Mouse (Mus musculus) skeletal muscle tissue, adult 2 months (tissue): Measurements from ENCODE around the gene Tmem35b.
A peak's percentile ranks its signal among the peaks of the same experiment; 100 is the strongest.
"Not testable (repeated sequence)": the region's sequence is repeated elsewhere in the genome, so short reads cannot be mapped to it uniquely, and the experiment has no call there.

Experiments
- DNase-seq: peaks from one replicate; pipeline ENCODE4 v3.0.0-alpha.2; 2012; ENCODE audit warnings: low read depth, low spot score

Gene Tmem35b

DNA sequence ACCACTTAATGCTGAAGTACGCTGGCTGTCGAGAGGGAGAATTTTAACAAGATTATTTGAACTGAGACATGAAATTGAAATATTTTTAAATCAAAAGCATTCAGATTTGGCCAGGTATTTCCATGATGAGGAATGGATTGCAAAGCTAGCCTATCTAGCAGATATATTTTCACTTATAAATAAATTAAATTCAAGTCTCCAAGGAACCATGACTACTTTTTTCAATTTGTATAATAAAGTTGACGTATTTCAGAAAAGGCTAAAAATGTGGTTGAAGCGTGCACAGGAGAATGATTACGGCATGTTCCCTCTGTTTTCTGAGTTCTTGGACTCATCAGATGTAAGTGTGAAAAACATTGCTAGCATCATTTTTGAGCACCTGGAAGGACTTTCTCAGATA is at the start of gene Tmem35b:
Gene Tmem35b (plus strand): TSS at position 301 of the 400 bp plus-strand sequence.
- DNase-seq = no peak

GRCm38 (mm10) chr4:127074915-127075314 is 48.6 kb upstream of the Tmem35b start:
- no peak for DNase-seq

GRCm38 (mm10) chr4:127076875-127077548 is 46.5 kb upstream of the Tmem35b start, which contains the start of gene Zmym6:
TSS of gene Zmym6 (plus strand) at chr4:127077383.
- DNase-seq = peak; percentile 95

- DNase-seq = no peak
These were observed 42.7 kb upstream of the Tmem35b start for GRCm38 (mm10) chr4:127080806-127081205.

DNA sequence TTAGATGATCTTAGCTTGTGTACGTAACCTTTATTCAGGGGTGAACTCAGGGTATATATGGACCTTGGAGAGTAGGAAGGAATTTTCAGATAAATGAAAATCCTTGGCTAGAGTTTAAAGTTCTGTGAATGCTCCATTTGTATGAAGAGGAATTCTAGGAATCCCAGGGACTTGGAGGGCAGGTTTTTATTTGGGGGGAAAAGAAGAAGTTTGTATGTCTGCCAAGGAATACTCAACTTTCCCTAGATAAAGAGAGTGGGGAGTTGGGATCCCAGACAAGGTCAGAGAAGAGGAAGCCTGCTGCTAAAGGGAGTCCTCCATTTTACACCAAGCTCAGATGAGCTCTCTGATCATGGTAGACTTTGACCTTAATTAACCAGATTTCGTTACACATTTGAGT is 40.4 kb upstream of the Tmem35b start:
- DNase-seq = no peak

DNA sequence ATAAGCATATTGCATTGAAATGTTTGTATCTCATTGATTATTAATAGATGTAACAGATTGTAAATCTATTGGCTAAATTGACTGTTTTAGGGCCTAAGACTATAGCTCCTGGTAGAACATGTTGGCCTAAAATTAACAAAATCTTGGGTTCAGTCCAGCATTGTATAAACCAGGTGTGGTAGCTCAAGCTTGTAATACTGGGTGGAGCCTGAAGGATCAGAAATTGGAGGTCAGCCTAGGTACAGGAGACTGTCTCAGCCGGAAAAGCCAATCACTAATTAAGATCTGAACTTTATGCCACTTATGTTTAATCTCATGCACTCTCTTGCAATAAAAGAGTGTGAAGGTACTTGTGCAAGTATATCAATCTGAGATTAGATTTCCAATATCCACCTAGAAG is 37.7 kb upstream of the Tmem35b start:
- no peak for DNase-seq

- no peak for DNase-seq
These were observed 32.3 kb upstream of the Tmem35b start for GRCm38 (mm10) chr4:127091188-127091587.

DNA sequence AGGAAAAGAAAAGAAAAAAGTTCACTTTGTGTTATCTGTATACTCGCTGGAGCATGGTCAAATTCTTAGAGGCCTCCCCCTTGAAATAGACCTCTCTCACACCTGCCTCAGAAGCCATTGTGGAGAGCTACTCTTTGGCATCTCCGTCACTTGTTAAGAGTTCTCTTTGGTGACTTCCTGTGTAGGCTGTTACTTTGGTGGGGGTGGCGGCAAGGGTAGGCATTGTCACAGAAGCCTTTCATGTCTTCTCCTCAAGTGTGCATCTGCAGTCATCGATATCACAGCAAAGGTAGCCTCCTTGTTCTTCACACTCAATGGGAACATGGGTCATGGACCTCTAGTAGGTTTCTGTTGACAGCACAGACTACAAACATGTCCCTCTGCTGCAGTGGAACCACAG is 28.4 kb upstream of the Tmem35b start:
- DNase-seq = no peak

GRCm38 (mm10) chr4:127099552-127099951 is 23.9 kb upstream of the Tmem35b start:
- not testable (repeated sequence) for DNase-seq

- no peak for DNase-seq
These were observed 15.9 kb upstream of the Tmem35b start for GRCm38 (mm10) chr4:127107566-127107965.

DNA sequence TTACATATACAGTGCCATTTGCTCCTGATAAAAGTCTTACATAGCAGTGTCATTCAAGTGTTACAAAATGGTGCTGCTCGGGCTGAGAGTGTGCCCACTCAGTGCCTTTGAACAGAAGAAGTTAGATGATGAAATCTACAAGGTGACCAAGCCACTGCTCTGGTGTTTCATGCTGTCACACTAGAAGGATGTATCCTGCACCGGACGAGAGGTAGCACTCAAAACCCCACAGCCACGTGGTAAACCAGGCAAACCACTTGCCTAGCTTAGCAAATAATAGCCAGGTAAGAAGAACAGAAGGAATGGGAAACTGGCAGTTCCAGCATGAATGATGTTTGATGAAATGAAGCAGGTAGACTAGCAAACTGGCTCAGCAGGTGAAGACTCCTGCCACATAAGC is 12.9 kb upstream of the Tmem35b start:
- no peak for DNase-seq

GRCm38 (mm10) chr4:127124331-127124730 is 840 bp downstream of the Tmem35b start:
- DNase-seq = no peak

DNA sequence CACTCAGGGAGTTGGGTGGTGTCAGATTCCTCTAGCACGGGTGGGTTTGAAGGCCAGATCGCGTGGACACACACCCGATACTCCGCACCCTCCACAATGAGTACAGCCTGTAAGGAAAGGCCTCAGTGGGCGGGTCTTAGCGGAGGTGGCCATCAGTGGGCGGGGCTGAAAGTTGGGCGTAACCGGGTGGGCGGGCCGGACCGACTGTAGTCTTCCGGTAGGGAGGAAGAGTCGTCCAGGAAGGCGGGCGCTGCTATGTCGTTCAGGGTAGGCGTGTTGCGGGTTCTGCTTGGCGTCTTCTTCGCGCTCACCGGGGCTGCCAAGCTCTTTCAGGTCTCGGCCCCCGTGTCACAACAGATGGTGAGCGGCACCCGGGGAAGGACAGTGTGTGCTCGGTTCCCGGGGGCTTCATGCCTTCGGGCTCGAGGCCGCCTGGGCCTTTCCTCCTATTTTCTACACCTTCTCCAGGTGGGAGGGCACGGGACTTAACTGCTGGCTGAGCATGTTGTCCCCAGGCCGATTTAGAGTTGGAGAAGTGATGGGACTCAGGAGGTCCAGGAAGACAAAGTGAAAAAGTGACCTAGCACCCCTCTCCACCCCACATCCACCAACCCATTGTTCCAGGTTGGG is 2.5 kb downstream of the Tmem35b start:
- DNase-seq = peak; percentile 68

DNA sequence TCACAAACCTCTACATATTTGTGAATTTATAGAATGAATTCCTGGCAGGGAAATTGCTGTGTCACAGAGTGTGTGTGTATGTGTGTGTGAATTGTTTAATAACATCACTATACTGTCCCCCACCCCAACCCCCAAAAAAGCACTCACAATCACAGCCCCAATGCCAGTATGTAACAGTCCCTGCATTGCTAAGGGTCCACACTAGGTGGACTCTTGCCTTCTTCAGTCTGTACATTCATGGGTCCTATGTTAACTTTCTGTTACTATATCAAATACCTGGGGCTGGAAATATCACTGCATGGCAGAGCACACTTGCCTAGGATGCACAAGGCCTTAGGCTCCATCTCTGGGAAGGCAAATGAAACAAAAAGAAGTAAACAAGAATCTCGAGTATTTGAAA is 11.2 kb downstream of the Tmem35b start:
- DNase-seq = no peak

DNA sequence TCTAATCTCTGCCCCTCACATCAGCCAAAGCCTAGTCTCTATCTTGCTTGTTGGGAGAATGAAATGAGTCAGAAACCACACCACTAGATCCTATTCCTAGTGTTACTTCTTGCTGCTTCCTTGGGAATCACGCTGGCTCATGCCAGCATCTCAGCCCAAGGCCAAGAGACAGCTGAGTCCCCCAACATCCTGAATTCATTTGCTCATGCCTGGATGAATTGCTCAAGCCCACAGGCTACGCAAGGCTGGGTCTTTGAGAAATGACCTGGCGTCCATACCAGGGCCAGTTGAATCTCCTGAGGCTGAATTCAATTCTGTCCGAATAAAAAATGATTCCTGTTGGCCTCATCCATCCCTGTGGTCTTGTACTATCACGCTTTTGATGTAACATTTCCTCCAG is 14.1 kb downstream of the Tmem35b start:
- DNase-seq = no peak

DNA sequence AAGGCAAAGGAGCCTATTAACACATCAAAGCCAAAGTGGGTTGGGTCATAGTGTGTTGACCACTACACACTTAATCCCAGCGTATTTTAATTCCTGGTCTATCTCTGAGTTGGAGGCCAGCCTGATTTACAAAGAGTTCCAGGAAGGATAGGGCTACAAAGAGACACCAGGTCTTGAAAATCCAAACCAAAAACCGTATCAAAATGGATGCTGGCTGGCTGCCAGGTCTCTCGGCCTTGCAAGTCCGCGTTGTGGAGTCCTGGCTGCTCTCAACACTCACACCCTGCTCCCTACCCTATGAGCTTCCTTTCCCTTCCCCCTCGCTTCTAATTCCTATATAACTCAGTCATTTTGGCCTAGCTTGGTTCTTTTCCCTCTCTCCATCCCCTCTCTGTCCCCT is 15.0 kb downstream of the Tmem35b start:
- DNase-seq = no peak

DNA sequence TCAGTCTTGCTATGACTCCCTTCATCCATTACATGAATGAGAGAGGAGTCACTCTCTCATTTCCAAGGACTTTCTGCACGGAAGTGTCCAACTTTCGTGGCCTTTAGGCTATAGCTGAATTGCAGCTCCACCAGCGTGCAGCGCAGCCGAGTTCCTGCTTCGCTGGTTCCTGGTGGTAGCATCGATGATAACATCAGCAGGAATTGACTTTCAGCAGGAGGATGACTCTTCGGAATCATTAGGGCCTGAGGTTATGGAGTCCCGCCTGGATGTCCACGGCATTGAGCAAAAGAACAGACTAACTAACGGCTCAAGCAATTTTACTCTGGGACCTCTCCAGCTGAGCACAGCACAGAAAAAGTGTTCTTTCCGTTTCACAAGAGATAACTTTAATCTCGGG is 26.5 kb downstream of the Tmem35b start:
- no peak for DNase-seq

- DNase-seq = no peak
These were observed 29.9 kb downstream of the Tmem35b start for GRCm38 (mm10) chr4:127153345-127153744.

GRCm38 (mm10) chr4:127155757-127156156 is 32.3 kb downstream of the Tmem35b start:
- no peak for DNase-seq

GRCm38 (mm10) chr4:127157746-127158145 is 34.3 kb downstream of the Tmem35b start:
- no peak for DNase-seq

- DNase-seq = no peak
These were observed 40.4 kb downstream of the Tmem35b start for GRCm38 (mm10) chr4:127163926-127164325.

- no peak for DNase-seq
These were observed 43.6 kb downstream of the Tmem35b start for GRCm38 (mm10) chr4:127167096-127167495.

DNA sequence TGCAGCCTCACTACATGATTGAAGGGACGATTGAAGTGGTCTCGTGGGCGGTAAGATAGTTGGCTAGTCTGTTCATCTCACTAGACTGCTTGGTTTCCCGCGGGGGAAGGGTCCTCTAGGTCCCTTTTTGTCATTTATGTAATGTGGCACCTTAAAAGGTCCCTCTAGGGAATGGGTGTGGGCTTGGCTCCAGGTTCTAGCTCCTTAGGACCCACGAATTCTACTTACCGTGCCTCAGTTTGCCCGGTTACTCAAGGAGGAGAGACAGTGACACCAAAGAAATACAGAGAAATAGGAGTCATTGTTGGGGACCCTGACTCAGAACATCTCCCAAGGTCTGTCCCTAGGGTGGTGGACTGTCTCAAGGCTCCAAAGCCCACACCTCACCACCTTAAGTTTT is 44.2 kb downstream of the Tmem35b start:
- DNase-seq = no peak
